Mouse (Mus musculus): ENCODE results near the gene Rph3a.
A peak's percentile ranks its signal among the peaks of the same experiment; 100 is the strongest.

Rph3a gene

DNA sequence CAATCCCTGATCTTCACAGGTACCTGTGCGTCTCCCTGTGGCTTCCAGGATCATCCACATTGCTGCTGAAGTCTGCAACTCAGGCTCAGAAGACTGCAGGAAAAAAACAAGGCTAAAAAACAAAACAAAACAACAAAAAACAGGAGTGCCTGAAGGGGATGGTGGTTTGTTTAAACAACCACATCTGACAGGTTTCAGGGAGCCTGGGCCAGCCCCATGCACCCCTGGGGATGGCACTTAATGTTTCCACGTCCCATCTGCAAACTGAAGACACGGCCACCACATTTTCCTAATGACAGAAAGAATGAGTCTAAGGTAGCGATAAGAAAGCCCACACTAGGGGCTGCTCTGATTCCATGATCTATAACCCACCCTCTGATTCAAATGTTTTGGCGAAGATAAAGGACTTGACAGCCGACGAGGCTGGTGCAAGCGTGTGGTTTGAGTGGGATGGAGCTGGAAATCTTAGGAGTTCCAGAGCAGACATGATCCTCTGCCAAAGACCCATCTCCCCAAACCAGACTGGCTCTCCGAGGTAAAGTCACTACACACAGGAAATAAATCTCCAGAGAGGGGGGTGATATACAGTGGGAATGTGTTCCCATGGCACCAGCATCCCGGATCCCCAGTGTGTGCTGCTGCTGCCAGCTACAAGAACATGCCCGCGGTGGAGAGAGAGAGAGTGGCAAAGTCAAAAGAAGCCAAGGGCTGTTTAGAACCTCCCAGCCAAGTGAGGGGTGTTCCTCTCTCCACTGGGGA, at the start of gene Rph3a:
Gene Rph3a, minus strand, starts transcription at position 282 of the 759 bp plus-strand sequence.
- DNase-seq, result no peak

- no peak for DNase-seq
Observed at GRCm38 (mm10) chr5:121058261-121058660, 48.4 kb upstream of the Rph3a start.

- DNase-seq, result no peak
Observed at GRCm38 (mm10) chr5:121053886-121054285, 44.0 kb upstream of the Rph3a start.

DNA sequence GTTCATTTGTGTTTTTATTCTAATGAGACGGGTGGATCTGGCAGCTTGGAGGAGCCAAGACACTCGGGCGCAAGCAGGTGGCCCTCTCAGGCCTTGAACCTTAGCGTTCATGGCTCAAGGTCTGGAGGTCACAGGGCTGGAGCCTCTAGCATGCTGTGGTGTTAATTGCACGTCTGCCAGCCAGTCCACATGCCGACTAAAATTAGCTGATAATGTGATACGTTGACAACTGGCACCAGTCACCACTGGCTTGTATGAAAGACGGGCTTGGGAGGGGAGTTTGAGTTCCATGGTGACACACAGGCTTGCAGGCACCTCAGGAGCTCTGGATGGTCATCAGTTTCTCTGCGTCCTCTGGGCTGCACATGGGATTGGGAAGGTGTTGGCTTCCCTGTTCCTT, 31.9 kb upstream of the Rph3a start:
- DNase-seq, result no peak

GRCm38 (mm10) chr5:121039465-121039864, 29.6 kb upstream of the Rph3a start:
- DNase-seq, result no peak

GRCm38 (mm10) chr5:121030161-121030560, 20.3 kb upstream of the Rph3a start:
- no peak for DNase-seq

DNA sequence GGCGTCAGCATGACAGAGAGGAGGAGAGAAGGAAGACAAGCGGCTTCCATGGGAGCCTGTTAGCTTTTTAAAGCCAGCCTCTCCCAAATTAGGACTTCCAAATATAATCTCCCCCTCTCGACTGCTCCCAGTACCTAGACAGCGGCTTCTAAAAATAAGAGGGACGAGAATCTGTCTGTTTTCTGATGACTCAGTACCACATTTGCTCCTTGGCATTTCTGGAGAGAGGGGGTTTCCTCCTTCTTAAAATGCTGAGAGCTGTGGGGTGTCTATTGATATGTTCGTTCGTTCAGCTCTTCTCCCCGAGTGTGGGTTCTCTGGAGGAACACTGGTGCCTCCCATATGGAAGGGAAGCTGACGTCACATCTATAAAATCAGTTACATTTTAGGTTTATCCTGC, 9.6 kb upstream of the Rph3a start:
- DNase-seq, result no peak

DNA sequence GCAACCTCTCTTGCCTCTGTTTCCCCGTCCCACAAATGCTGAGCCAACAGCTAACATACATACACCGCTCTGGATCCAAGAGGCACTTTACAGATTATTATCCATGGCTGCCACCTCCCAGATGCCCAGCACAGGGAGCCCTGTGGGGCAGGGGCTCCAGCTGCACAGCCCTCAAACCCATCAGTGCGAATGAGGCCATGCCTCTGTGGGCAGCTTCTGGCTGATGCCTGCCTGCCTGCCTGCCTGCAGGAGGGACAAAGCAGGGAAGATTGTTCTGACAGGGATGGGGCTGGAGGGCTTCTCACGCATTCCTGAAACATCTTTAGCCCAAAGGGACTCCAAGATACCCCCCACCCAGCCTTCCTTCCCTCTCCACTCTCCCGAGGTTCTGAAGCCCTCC, 7.8 kb upstream of the Rph3a start:
- no peak for DNase-seq

- no peak for DNase-seq
Observed at GRCm38 (mm10) chr5:121016405-121016804, 6.5 kb upstream of the Rph3a start.

DNA sequence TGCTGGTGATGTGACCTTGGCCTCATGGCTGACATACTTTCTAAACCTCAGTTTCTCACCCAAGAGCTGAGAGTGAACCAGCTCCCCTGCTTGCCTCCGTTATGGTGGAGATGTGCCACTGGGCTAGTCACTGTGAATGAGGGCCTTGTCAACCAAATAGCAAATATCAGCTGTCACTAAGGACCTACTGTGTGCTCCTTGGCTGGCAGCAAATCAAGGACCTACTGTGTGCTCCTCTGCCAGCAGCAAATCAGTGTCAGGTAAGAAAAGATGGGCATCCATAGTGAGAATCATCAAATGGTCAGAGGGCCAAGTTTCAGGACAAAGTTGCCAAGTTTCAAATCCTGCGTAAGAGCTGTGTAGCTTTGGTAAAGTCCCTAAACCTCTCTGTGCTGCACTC, 4.6 kb upstream of the Rph3a start:
- no peak for DNase-seq

DNA sequence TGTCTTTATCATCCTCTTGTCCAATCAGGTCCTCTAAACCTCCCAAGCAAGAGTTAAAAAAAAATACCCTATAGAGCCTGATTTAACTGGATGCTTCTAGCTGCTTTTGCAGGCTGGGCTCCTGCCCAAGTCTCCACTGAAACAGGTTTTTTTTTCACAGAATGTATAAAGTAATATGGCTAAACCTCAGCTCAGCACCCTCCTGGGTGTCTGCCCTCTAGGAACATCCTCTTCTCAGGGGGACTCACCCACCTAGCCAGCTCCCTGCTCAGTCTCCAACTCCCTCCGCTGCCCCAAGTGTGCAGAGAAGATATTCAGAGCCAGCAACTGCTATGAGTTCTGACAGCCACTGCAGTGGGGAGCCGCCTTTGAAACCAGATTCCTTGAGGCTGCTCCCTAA, 2.1 kb upstream of the Rph3a start:
- DNase-seq, result no peak

- peak; percentile 57 for DNase-seq
Observed at GRCm38 (mm10) chr5:121009406-121009805, 486 bp downstream of the Rph3a start.

DNA sequence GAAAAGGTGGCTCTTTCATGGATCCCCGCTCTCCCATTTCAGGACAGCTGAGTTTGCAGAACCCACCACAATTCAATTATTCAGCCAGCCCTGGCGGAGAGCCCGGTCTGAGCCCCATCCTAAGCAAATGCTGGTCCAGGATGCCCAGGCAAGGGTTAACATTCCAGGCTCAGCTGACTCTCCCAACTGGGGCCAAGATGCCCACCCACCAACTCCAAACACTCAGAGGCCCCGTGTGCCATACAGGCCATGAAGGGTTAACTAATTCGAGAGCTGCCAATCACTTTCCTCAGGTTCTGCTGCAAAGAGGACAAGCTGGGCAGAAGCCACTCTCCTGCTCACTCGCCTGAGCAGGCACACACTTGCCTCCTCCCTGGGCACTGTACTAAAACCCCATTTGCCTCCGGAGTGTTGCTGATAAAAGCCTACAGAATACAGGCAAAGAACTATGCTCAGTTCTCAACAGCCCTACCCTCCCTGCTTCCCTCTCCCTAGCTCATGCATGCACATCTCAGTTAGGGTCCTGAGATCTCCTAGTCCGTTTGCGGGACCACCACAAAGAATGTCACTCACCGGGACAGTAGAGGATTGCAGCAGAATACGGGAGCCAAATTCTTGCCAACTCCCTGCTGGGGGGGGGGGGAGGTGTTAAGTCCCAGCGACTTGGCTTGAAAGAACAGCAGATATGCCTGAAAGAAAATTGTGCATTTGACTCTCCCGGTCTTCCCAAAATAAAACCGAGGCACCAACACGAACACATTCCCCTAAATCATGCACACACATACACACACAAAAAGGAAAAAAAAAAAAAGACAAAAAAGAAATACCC, 1.3 kb downstream of the Rph3a start:
- DNase-seq, result no peak

- DNase-seq, result no peak
Observed at GRCm38 (mm10) chr5:121007563-121007962, 2.3 kb downstream of the Rph3a start.

GRCm38 (mm10) chr5:121007130-121007529, 2.8 kb downstream of the Rph3a start:
- no peak for DNase-seq

- no peak for DNase-seq
Observed at GRCm38 (mm10) chr5:121006176-121006575, 3.7 kb downstream of the Rph3a start.

GRCm38 (mm10) chr5:121003781-121004180, 6.1 kb downstream of the Rph3a start:
- DNase-seq, result no peak

DNA sequence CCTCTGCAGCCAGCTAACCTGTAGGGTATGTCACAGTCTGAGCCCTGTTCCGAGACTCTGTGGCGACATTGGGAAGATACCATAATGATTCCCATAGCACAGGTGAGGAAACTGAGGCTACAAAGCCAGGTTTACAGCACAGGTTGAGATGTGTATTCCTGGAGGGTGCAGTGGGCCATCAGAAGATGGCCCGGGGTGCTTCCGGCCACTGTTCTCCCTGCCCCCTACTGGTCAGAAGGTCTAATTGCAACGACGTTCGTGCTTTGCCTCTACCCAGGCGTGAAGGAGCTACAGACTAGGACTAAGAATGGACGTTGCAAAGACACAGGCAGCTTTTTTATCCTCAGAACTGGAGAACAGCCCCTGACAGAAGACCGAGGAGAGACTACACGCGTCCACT, 10.3 kb downstream of the Rph3a start:
- no peak for DNase-seq

DNA sequence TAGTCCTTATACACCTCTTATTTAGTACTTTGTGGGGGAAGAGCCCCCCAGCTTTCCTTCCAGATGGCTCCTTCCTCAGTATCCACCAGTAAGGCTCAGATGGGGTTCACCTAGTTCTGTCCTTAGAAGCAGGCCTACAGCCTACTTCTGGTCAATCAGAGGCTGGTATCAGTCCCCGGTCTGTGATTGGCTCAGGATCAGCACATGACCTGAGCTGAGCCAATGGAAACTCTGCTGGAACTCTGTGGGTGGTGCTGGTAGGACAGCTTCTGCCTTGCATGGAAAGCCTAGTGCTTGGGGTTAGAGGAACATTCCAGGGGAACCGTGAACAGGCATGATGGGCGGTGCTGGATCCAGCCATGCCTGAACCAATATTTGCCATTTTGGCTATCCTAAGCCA, 21.5 kb downstream of the Rph3a start:
- DNase-seq, result no peak

DNA sequence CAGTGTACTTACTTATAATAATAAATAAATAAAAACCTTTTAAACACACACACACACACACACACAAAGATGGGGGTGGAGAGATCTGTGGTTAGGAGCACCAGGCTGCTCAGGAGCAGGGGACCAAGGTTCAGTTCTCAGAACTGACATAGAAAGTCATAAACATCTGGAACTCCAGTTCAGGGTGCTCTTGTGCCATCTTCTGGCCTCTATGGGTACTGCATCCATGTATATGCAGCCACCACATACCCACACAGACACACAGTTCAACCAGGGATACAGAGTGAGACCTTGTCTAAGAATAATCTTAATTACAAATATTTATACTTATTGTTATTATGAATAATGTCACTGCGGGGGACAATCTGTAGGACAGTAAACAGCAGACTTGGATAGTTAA, 26.9 kb downstream of the Rph3a start:
- no peak for DNase-seq

GRCm38 (mm10) chr5:120981211-120981610, 28.7 kb downstream of the Rph3a start:
- no peak for DNase-seq

GRCm38 (mm10) chr5:120980116-120980515, 29.8 kb downstream of the Rph3a start:
- DNase-seq, result no peak

DNA sequence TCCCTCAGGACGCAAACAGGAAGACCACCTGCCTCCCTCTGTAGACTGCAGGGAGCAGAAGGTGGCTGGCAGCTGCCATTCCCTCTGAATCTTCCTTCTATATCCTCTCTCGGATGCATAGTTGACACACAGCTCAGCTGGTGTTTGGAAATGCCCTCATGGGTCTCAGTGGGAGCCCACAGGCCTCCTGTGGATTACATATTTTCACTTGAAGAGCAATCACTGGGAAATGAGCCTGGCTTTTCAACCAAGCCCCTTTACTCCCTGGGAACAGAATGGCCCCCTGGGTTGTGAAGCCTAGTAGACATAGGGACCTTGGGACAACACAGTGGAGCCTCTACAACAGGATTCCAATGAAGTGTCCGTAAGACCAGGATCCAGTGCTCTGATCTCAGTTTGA, 33.8 kb downstream of the Rph3a start:
- DNase-seq, result no peak

DNA sequence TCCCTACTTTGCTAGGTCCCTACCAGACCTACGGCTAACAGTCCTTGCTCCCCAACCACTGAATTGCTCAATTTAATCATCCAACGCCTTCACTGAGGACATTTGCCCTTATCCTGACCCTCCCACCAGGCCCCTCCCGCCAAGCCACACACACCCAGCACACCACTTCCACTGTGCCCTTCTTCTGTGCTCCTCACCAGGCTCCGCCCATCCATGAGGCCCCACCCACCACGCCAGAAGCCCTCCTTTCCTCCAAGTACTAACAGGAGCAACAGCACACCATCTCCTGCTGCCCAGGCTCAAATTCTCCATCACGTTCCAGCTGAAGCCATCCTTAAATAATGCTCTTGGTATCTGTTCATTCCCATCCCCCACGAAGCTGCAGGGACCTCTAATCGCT, 35.4 kb downstream of the Rph3a start:
- no peak for DNase-seq
